Mouse (Mus musculus): Measurements from ENCODE around the gene Prkg2.

DNA sequence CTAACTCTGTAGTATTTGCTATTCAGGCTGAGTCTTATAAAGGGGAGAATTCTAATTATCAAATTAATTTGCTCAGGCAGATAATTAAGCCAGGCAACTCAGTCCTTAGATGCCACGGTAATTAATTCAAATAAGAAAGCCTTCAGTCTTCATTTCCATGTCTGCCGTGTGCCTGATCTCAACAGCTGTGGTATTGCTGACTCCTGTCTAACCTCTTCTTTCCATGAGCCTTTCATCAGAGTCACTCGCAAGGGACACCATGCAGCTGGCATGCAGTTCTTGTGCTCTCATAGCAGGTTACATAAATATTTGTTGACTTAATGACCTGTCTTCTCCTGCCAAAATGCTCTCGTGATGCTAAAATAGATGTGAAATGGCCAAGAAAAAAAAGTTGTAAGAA is 41.4 kb downstream of the Prkg2 start:
- TF ChIP-seq CTCF (IDR thresholded peaks at IDR 0.05; ENCODE audit: low read depth, low read length) (no peak), POLR2A (IDR thresholded peaks at IDR 0.05; ENCODE audit: borderline replicate concordance, low read depth, low read length) (no peak)

Data from bone marrow macrophage, adult 2 months (primary cell).